Mouse (Mus musculus) liver, adult 2 months (tissue): ENCODE data around the gene Apol7c. TPM values are rescaled to one million over a fixed set of nuclear protein-coding genes. Genes with fewer than 3 reads are reported as not detected.
"Not testable (repeated sequence)": the region's sequence is repeated elsewhere in the genome, so short reads cannot be mapped to it uniquely, and the experiment has no call there.

Source experiments
- DNase-seq: peaks from one replicate; pipeline ENCODE4 v3.0.0-alpha.2; 2011; ENCODE audit warnings: low read depth, low spot score; ENCODE audit errors: extremely low read depth
- H3K27ac ChIP-seq: fragments of 200-500 bp; replicated peaks from 2 replicates; pipeline ENCODE4 v1.5.1; 2012; ENCODE audit warnings: low read depth, mild to moderate bottlenecking, control low read depth, inconsistent platforms, low read length; ENCODE audit not compliant: insufficient read depth
- H3K27me3 ChIP-seq: fragments of 200-500 bp; 2 replicates; pipeline ENCODE4 v1.6.1; 2012; ENCODE audit warnings: mild to moderate bottlenecking, moderate library complexity, low read length, inconsistent platforms; ENCODE audit not compliant: control insufficient read depth, insufficient read depth
- H3K36me3 ChIP-seq: fragments of 200-500 bp; 2 replicates; pipeline ENCODE4 v1.6.1; 2012; ENCODE audit warnings: low read length, inconsistent platforms; ENCODE audit not compliant: control insufficient read depth, insufficient read depth
- H3K4me1 ChIP-seq: fragments of 200-500 bp; 2 replicates; pipeline ENCODE4 v1.6.1; 2011; ENCODE audit warnings: low read length; ENCODE audit not compliant: control insufficient read depth, insufficient read depth
- H3K4me3 ChIP-seq: fragments of 200-500 bp; 2 replicates; pipeline ENCODE4 v1.5.1; 2011; ENCODE audit warnings: low read depth, mild to moderate bottlenecking, control low read depth, low read length, moderate library complexity; ENCODE audit not compliant: insufficient read depth
- H3K79me2 ChIP-seq: fragments of 200-500 bp; 2 replicates; pipeline ENCODE4 v1.6.1; 2012; ENCODE audit warnings: inconsistent platforms, mild to moderate bottlenecking, low read length, moderate library complexity; ENCODE audit not compliant: control insufficient read depth, insufficient read depth
- H3K9ac ChIP-seq: fragments of 200-500 bp; 2 replicates; pipeline ENCODE4 v1.6.1; 2012; ENCODE audit warnings: low read depth, mild to moderate bottlenecking, control low read depth, inconsistent platforms, low read length
- CTCF ChIP-seq: fragments of 200-500 bp; IDR thresholded peaks from 2 replicates; pipeline ENCODE4 v1.5.1; 2011; ENCODE audit warnings: low read depth, low read length, control low read depth
- POLR2A ChIP-seq: fragments of 200-500 bp; IDR thresholded peaks from 2 replicates; pipeline ENCODE4 v1.6.1; 2011; ENCODE audit warnings: low read length, control low read depth; ENCODE audit not compliant: insufficient read depth; ENCODE audit errors: extremely low read depth
- WGBS: fragments of 180-500 bp; shearing (Covaris S2); methylation state at CpG from one replicate; pipeline ENCODE4 v1.1.7; 2018; 5-methylcytosine and 5-hydroxymethylcytosine counted together
- polyA plus RNA-seq: library from polyadenylated mRNA; depleted of rRNA; stranded (reverse); fragments of >200 nt; gene quantifications from 2 replicates; pipeline ENCODE4 v1.2.3, GENCODE M21; 2012; rRNA removed
- total RNA-seq: library from RNA; depleted of rRNA; stranded (reverse); fragments of >200 nt; gene quantifications from 2 replicates; pipeline ENCODE4 v1.2.3, GENCODE M21; 2014; rRNA removed

The Apol7c gene
- total RNA-seq = 0.54 TPM in 1 of 2 replicates, not detected in the other
- polyA plus RNA-seq = 0.26 and 0.42 TPM in 2 replicates

DNA sequence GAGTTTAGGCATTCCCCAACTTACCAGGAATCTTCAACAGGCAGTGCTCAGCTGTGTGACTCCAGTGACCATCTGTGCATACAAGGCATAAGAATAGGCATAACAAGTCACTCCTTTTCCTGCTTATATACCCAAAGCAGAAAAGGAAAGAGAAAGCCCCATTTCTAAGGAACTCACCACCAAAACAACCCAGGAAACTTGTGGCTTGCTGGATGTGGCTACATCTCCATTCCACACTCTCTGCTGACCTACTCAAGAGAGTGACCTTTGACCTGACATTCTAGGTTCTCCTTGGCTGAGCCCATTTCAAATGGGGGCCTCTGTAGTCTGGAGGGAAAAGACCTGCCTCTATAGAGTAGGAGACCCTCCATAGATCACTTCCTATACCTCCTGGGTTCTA lies at the start of gene Apol7c:
TSS of gene Apol7c (minus strand) at position 101 of the 400 bp plus-strand sequence.
- H3K27me3 ChIP-seq = no peaks in the 10 kb centered on the region

DNA sequence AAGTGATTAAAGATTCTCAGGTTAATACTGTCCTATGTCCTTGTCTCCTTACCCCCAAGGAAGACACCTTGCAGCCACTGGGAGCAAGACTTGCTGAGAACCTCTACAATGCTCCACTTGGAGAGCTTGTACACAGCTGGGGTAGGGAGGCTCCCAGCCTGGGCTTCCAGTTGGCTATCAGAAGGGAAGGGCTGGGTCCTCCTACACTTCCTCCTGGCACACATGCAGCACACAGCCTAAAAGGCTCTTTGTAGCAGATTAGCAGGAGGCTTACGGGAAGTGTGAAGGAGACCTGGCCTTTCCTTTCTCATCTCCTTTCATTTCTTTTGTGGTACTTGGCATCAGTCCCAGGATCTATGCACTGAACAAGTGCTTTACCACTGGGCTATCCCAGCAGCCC lies 48.6 kb upstream of the Apol7c start:
- H3K27me3 ChIP-seq = no peaks in the 10 kb centered on the region
- DNase-seq = no peak
- no peak overlapping the region for H3K9ac ChIP-seq
- WGBS = 57% methylated on average over 1 of the region's 1 CpGs
- no peaks in the 10 kb centered on the region for H3K36me3 ChIP-seq
- H3K27ac ChIP-seq = no peak overlapping the region
- H3K4me1 ChIP-seq = 0 out of 2 replicates have a peak, but pooled peaks cover 2% of the 10 kb centered on the region
- TF ChIP-seq POLR2A = no peak
- TF ChIP-seq CTCF = no peak
- no peak overlapping the region for H3K4me3 ChIP-seq
- no peaks in the 10 kb centered on the region for H3K79me2 ChIP-seq

More for the DNA sequence above, at the start of gene Apol7c:
- no peak within 1 kb of the TSS for H3K9ac ChIP-seq
- no peak for DNase-seq
- H3K4me3 ChIP-seq = no peak within 1 kb of the TSS
- H3K4me1 ChIP-seq = peaks cover 2% of the 10 kb centered on the region; the same call in 1 of the 2 replicates
- H3K36me3 ChIP-seq = no peaks in the 10 kb centered on the region
- H3K27ac ChIP-seq = no peak within 1 kb of the TSS
- H3K79me2 ChIP-seq = no peaks in the 10 kb centered on the region
- TF ChIP-seq POLR2A (no peak), CTCF (no peak)

DNA sequence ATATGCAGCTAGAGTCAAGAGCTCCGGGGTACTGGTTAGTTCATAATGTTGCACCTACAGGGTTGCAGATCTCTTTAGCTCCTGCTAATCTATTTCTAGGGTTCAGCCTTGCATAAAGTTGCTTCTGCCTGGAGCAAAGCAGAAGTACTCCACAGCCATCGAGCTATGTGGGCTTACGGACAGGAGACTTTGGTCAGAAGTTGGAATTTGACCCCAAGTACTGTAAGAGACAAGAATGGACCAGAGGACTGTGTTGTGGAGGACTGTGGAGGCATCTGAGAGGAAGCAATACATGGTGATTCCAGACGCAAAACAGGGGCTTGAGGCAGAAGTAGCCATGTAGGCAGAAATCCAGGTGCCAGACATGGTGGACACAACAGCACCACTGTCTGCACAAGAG lies 46.2 kb upstream of the Apol7c start:
- peak; percentile 33 for DNase-seq
- WGBS = 60% methylated on average over 4 of the region's 4 CpGs
- TF ChIP-seq POLR2A (no peak), CTCF (no peak)
- Histone ChIP-seq H3K36me3 (no peaks in the 10 kb centered on the region), H3K4me1 (0 out of 2 replicates have a peak, but pooled peaks cover 2% of the 10 kb centered on the region), H3K27me3 (no peaks in the 10 kb centered on the region), H3K27ac (no peak overlapping the region), H3K79me2 (no peaks in the 10 kb centered on the region), H3K4me3 (no peak overlapping the region), H3K9ac (no peak overlapping the region)

DNA sequence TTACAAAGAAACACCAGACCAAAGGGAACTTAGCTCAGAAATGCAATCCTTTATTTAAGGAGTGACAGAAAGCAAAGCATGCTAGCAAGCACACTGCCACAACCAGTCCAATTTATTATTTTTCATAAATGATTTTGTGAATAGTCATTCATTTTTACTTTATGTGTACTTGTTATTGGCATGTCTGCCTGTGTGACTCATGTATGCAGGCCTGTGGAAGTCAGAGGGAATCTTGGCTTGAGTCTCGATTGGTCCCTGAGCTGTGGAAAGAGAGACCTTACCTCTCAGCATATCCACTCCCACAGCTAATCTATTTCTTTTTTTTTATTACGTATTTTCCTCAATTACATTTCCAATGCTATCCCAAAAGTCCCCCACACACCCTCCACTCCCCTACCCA lies 45.7 kb upstream of the Apol7c start:
- Histone ChIP-seq H3K4me1 (0 out of 2 replicates have a peak, but pooled peaks cover 2% of the 10 kb centered on the region), H3K9ac (no peak overlapping the region), H3K4me3 (no peak overlapping the region), H3K27ac (no peak overlapping the region), H3K79me2 (no peaks in the 10 kb centered on the region), H3K36me3 (no peaks in the 10 kb centered on the region), H3K27me3 (no peaks in the 10 kb centered on the region)
- no peak for DNase-seq
- 90% methylated on average over 2 of the region's 2 CpGs for WGBS
- TF ChIP-seq POLR2A (no peak), CTCF (no peak)

DNA sequence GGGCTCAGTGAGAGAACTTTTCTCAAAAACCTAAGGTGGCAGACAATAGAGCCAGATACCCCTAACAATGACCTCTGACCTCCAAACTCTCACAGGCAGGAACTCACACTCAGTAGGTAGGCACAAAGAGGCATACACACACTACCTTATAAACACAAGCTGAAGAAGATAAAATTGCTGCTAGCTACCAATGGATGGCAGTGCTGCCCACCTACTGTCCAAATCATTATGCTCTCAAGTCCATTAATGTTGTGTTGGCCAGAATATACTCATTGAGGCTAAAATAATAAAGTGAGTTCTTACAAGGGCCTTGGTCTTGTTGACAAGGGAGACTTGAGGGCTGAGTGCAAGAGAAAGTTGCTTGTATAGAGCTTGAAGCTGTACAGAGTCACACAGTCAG lies 30.1 kb upstream of the Apol7c start:
- DNase-seq = no peak
- Histone ChIP-seq H3K9ac (no peak overlapping the region), H3K27ac (no peak overlapping the region), H3K4me3 (no peak overlapping the region), H3K4me1 (no peaks in the 10 kb centered on the region), H3K27me3 (peaks cover 3% of the 10 kb centered on the region; the same call in 1 of the 2 replicates), H3K36me3 (no peaks in the 10 kb centered on the region), H3K79me2 (no peaks in the 10 kb centered on the region)
- TF ChIP-seq POLR2A = no peak
- no peak for TF ChIP-seq CTCF

DNA sequence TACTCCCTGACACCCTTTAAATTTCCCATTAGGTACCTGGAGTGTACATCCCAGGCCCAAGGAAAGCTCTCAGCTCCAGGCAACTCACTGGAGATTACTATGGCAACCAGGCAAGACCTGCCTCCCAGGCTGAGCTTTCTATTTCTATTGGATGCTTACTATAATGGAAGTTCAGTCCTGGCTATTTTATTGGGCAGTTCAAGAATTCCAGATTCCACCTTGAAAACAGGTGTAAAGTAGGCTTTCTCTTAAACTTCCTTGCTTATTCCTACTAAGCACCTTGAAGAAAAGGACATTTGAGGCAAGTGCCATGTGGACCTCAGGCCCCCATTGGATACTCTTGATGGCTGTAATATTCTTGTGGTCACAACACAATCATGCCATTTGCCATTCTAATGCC lies 28.7 kb upstream of the Apol7c start, which contains the start of gene 1700025B11Rik:
TSS of gene 1700025B11Rik (minus strand) at position 101 of the 400 bp plus-strand sequence.
- Histone ChIP-seq H3K4me3 (no peak within 1 kb of the TSS), H3K27me3 (peaks cover 3% of the 10 kb centered on the region; the same call in 1 of the 2 replicates), H3K36me3 (no peaks in the 10 kb centered on the region), H3K79me2 (no peaks in the 10 kb centered on the region), H3K27ac (no peak within 1 kb of the TSS), H3K9ac (no peak within 1 kb of the TSS), H3K4me1 (no peaks in the 10 kb centered on the region)
- TF ChIP-seq CTCF (no peak), POLR2A (no peak)
- DNase-seq = no peak

DNA sequence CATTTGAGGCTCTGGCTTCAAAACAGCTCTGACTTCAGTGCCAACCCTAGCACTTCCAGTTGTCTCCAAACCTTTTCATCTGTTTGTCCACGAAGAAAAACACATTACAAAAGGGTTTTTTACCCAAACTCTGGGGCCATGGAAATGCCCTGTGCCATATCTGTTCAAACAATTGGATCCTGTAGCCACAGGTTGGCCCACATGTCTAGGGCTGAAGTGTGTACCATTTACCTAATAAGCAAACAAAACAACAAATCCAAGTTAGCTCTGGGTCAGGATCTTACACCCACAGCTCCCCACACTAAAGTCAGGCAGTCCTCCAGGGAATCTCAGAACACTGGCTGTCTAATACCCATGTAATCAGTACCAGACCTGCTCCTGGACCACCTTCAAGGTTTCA lies 6.1 kb upstream of the Apol7c start:
- Histone ChIP-seq H3K27ac (peak overlapping the region; percentile 67), H3K4me1 (peaks cover 11% of the 10 kb centered on the region)
- H3K36me3 ChIP-seq, H3K27me3 ChIP-seq, H3K79me2 ChIP-seq, H3K9ac ChIP-seq, H3K4me3 ChIP-seq: not testable (repeated sequence)
- DNase-seq = peak; percentile 91
- 9% methylated on average over 1 of the region's 1 CpGs for WGBS
